Mouse (Mus musculus): Measurements from ENCODE around the gene Tnfrsf21. TPM values are rescaled to one million over a fixed set of nuclear protein-coding genes. Genes with fewer than 3 reads are reported as not detected.

Tnfrsf21 gene
- polyA plus RNA-seq, 1 experiment from 2014 or later, result 11.8 TPM

GRCm38 (mm10) chr17:43064705-43065104 lies 48.4 kb downstream of the Tnfrsf21 start:
- H3K9me3 ChIP-seq (replicated peaks; ENCODE audit: control insufficient read depth, low read length), result no peaks in the 10 kb centered on the region
- no peak overlapping the region for H3K9ac ChIP-seq (ENCODE audit: low read depth, low read length)
- H3K4me1 ChIP-seq (ENCODE audit: control insufficient read depth, insufficient read depth, low read length), result no peaks in the 10 kb centered on the region
- no peak for ATAC-seq (replicated peaks; ENCODE audit: insufficient number of reproducible peaks, low FRiP score, low TSS enrichment)
- H3K27ac ChIP-seq (ENCODE audit: low read depth, low read length), result no peak overlapping the region
- WGBS (ENCODE audit: insufficient replicate concordance), result 88% methylated on average over 6 of the region's 6 CpGs
- no peaks in the 10 kb centered on the region for H3K36me3 ChIP-seq (ENCODE audit: control insufficient read depth, insufficient read depth, low read length)
- no peak overlapping the region for H3K4me2 ChIP-seq
- no peaks in the 10 kb centered on the region for H3K27me3 ChIP-seq (ENCODE audit: control insufficient read depth, insufficient read depth, low read length)
- no peak overlapping the region for H3K4me3 ChIP-seq (ENCODE audit: low read depth, low read length)

- Histone ChIP-seq H3K4me2 (no peak overlapping the region), H3K9me3 (replicated peaks; ENCODE audit: control insufficient read depth, low read length) (no peaks in the 10 kb centered on the region), H3K9ac (ENCODE audit: low read depth, low read length) (no peak overlapping the region), H3K4me1 (ENCODE audit: control insufficient read depth, insufficient read depth, low read length) (peaks cover 4% of the 10 kb centered on the region; the same call in 1 of the 2 replicates), H3K4me3 (ENCODE audit: low read depth, low read length) (no peak overlapping the region), H3K27ac (ENCODE audit: low read depth, low read length) (no peak overlapping the region), H3K27me3 (ENCODE audit: control insufficient read depth, insufficient read depth, low read length) (no peaks in the 10 kb centered on the region), H3K36me3 (ENCODE audit: control insufficient read depth, insufficient read depth, low read length) (no peaks in the 10 kb centered on the region)
- 89% methylated on average over 7 of the region's 7 CpGs for WGBS (ENCODE audit: insufficient replicate concordance)
- ATAC-seq (replicated peaks; ENCODE audit: insufficient number of reproducible peaks, low FRiP score, low TSS enrichment), result no peak
These were observed 52.6 kb downstream of the Tnfrsf21 start for GRCm38 (mm10) chr17:43068846-43069553.

GRCm38 (mm10) chr17:43070946-43071345 lies 54.6 kb downstream of the Tnfrsf21 start:
- no peak overlapping the region for H3K4me3 ChIP-seq (ENCODE audit: low read depth, low read length)
- WGBS (ENCODE audit: insufficient replicate concordance), result 75% methylated on average over 2 of the region's 2 CpGs
- H3K4me2 ChIP-seq, result no peak overlapping the region
- no peaks in the 10 kb centered on the region for H3K27me3 ChIP-seq (ENCODE audit: control insufficient read depth, insufficient read depth, low read length)
- H3K36me3 ChIP-seq (ENCODE audit: control insufficient read depth, insufficient read depth, low read length), result no peaks in the 10 kb centered on the region
- no peak overlapping the region for H3K9ac ChIP-seq (ENCODE audit: low read depth, low read length)
- no peak overlapping the region for H3K27ac ChIP-seq (ENCODE audit: low read depth, low read length)
- ATAC-seq (replicated peaks; ENCODE audit: insufficient number of reproducible peaks, low FRiP score, low TSS enrichment), result no peak
- H3K4me1 ChIP-seq (ENCODE audit: control insufficient read depth, insufficient read depth, low read length), result peaks cover 5% of the 10 kb centered on the region; the same call in 1 of the 2 replicates
- no peaks in the 10 kb centered on the region for H3K9me3 ChIP-seq (replicated peaks; ENCODE audit: control insufficient read depth, low read length)

- Histone ChIP-seq H3K4me3 (ENCODE audit: low read depth, low read length) (no peak overlapping the region), H3K27ac (ENCODE audit: low read depth, low read length) (no peak overlapping the region), H3K27me3 (ENCODE audit: control insufficient read depth, insufficient read depth, low read length) (no peaks in the 10 kb centered on the region), H3K9me3 (replicated peaks; ENCODE audit: control insufficient read depth, low read length) (no peaks in the 10 kb centered on the region), H3K4me1 (ENCODE audit: control insufficient read depth, insufficient read depth, low read length) (peaks cover 8% of the 10 kb centered on the region; the same call in 1 of the 2 replicates), H3K4me2 (no peak overlapping the region), H3K9ac (ENCODE audit: low read depth, low read length) (no peak overlapping the region), H3K36me3 (ENCODE audit: control insufficient read depth, insufficient read depth, low read length) (no peaks in the 10 kb centered on the region)
- 58% methylated on average over 11 of the region's 11 CpGs for WGBS (ENCODE audit: insufficient replicate concordance)
- ATAC-seq (replicated peaks; ENCODE audit: insufficient number of reproducible peaks, low FRiP score, low TSS enrichment), result no peak
These were observed 55.9 kb downstream of the Tnfrsf21 start for GRCm38 (mm10) chr17:43072142-43072786.

- no peak overlapping the region for H3K4me2 ChIP-seq
- H3K27me3 ChIP-seq (ENCODE audit: control insufficient read depth, insufficient read depth, low read length), result no peaks in the 10 kb centered on the region
- ATAC-seq (replicated peaks; ENCODE audit: insufficient number of reproducible peaks, low FRiP score, low TSS enrichment), result no peak
- no peak overlapping the region for H3K4me3 ChIP-seq (ENCODE audit: low read depth, low read length)
- H3K36me3 ChIP-seq (ENCODE audit: control insufficient read depth, insufficient read depth, low read length), result no peaks in the 10 kb centered on the region
- H3K27ac ChIP-seq (ENCODE audit: low read depth, low read length), result no peak overlapping the region
- no peaks in the 10 kb centered on the region for H3K9me3 ChIP-seq (replicated peaks; ENCODE audit: control insufficient read depth, low read length)
- H3K4me1 ChIP-seq (ENCODE audit: control insufficient read depth, insufficient read depth, low read length), result peaks cover 13% of the 10 kb centered on the region; the same call in 1 of the 2 replicates
- no peak overlapping the region for H3K9ac ChIP-seq (ENCODE audit: low read depth, low read length)
- 35% methylated on average over 5 of the region's 5 CpGs for WGBS (ENCODE audit: insufficient replicate concordance)
These were observed 56.4 kb downstream of the Tnfrsf21 start for GRCm38 (mm10) chr17:43072787-43073148.

- Histone ChIP-seq H3K4me2 (no peak overlapping the region), H3K27me3 (ENCODE audit: control insufficient read depth, insufficient read depth, low read length) (no peaks in the 10 kb centered on the region), H3K4me3 (ENCODE audit: low read depth, low read length) (no peak overlapping the region), H3K36me3 (ENCODE audit: control insufficient read depth, insufficient read depth, low read length) (no peaks in the 10 kb centered on the region), H3K9ac (ENCODE audit: low read depth, low read length) (no peak overlapping the region), H3K4me1 (ENCODE audit: control insufficient read depth, insufficient read depth, low read length) (peaks cover 13% of the 10 kb centered on the region; the same call in 1 of the 2 replicates), H3K9me3 (replicated peaks; ENCODE audit: control insufficient read depth, low read length) (no peaks in the 10 kb centered on the region), H3K27ac (ENCODE audit: low read depth, low read length) (no peak overlapping the region)
- no peak for ATAC-seq (replicated peaks; ENCODE audit: insufficient number of reproducible peaks, low FRiP score, low TSS enrichment)
- 79% methylated on average over 5 of the region's 5 CpGs for WGBS (ENCODE audit: insufficient replicate concordance)
These were observed 58.0 kb downstream of the Tnfrsf21 start for GRCm38 (mm10) chr17:43074391-43074790.

GRCm38 (mm10) chr17:43075100-43075499 lies 58.7 kb downstream of the Tnfrsf21 start:
- no peak overlapping the region for H3K4me2 ChIP-seq
- no peak for ATAC-seq (replicated peaks; ENCODE audit: insufficient number of reproducible peaks, low FRiP score, low TSS enrichment)
- H3K4me1 ChIP-seq (ENCODE audit: control insufficient read depth, insufficient read depth, low read length), result peaks cover 13% of the 10 kb centered on the region; the same call in 1 of the 2 replicates
- H3K36me3 ChIP-seq (ENCODE audit: control insufficient read depth, insufficient read depth, low read length), result no peaks in the 10 kb centered on the region
- H3K9ac ChIP-seq (ENCODE audit: low read depth, low read length), result no peak overlapping the region
- H3K27me3 ChIP-seq (ENCODE audit: control insufficient read depth, insufficient read depth, low read length), result no peaks in the 10 kb centered on the region
- WGBS (ENCODE audit: insufficient replicate concordance), result 78% methylated on average over 8 of the region's 8 CpGs
- H3K27ac ChIP-seq (ENCODE audit: low read depth, low read length), result no peak overlapping the region
- no peak overlapping the region for H3K4me3 ChIP-seq (ENCODE audit: low read depth, low read length)
- no peaks in the 10 kb centered on the region for H3K9me3 ChIP-seq (replicated peaks; ENCODE audit: control insufficient read depth, low read length)

- 63% methylated on average over 8 of the region's 8 CpGs for WGBS (ENCODE audit: insufficient replicate concordance)
- H3K4me1 ChIP-seq (ENCODE audit: control insufficient read depth, insufficient read depth, low read length), result peaks cover 13% of the 10 kb centered on the region; the same call in 1 of the 2 replicates
- ATAC-seq (replicated peaks; ENCODE audit: insufficient number of reproducible peaks, low FRiP score, low TSS enrichment), result no peak
These were observed 59.6 kb downstream of the Tnfrsf21 start for GRCm38 (mm10) chr17:43075937-43076336.

More at GRCm38 (mm10) chr17:43075937-43076336, 59.6 kb downstream of the Tnfrsf21 start:
- Histone ChIP-seq H3K36me3 (ENCODE audit: control insufficient read depth, insufficient read depth, low read length) (no peaks in the 10 kb centered on the region), H3K27ac (ENCODE audit: low read depth, low read length) (no peak overlapping the region), H3K9ac (ENCODE audit: low read depth, low read length) (no peak overlapping the region), H3K4me3 (ENCODE audit: low read depth, low read length) (no peak overlapping the region), H3K27me3 (ENCODE audit: control insufficient read depth, insufficient read depth, low read length) (no peaks in the 10 kb centered on the region), H3K4me2 (no peak overlapping the region), H3K9me3 (replicated peaks; ENCODE audit: control insufficient read depth, low read length) (no peaks in the 10 kb centered on the region)
